Mouse (Mus musculus): ENCODE results near the gene Litaf. TPM values are rescaled to one million over a fixed set of nuclear protein-coding genes. Genes with fewer than 3 reads are reported as not detected.
A peak's percentile ranks its signal among the peaks of the same experiment; 100 is the strongest.

Gene Litaf
- total and polyA plus RNA-seq, 3 experiments, result 97.5 to 178 (median 154) TPM

DNA sequence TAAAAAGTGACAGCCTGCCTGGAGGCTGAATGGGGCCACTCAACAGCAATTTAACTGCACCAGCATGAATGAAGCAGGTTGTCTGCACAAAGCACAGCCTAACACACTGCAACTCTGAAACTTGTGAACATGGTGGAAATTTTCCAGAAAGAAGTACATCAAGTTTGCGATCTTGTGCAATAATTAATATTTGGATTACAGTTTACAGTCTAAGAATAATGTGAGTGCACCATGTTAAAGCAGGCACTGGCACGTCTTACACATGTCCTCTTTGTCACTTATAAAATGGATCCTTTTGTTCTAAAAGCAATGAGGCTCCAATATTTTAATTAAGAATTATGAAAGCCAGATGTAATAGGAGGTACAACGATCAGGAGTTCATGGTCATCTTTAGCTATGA, 31.3 kb upstream of the Litaf start:
- Histone ChIP-seq H3K9ac (ENCODE audit: insufficient read depth, low read depth) (no peak overlapping the region), H3K9me3 (replicated peaks; ENCODE audit: low read length) (no peaks in the 10 kb centered on the region), H3K79me2 (replicated peaks; ENCODE audit: control insufficient read depth, extremely low read depth, insufficient read depth, poor library complexity, severe bottlenecking) (peaks cover 5% of the 10 kb centered on the region), H3K27ac (ENCODE audit: insufficient read depth, low read depth) (no peak overlapping the region), H3K4me2 (ENCODE audit: insufficient read depth, low read depth, poor library complexity, severe bottlenecking) (no peak overlapping the region), H3K4me3 (replicated peaks in 1 of 3; ENCODE audit: low read depth in 2 of 3, low read length in 2 of 3, poor library complexity in 1 of 3) (no peak overlapping the region), H3K27me3 (replicated peaks) (no peaks in the 10 kb centered on the region), H3K4me1 (ENCODE audit: control insufficient read depth in 1 of 2, insufficient read depth in 2 of 2) (peaks cover 6 to 84% of the 10 kb centered on the region in 2 experiments), H3K36me3 (replicated peaks in 1 of 2; ENCODE audit: control insufficient read depth in 1 of 2, insufficient read depth in 1 of 2, low read length in 1 of 2) (peaks cover 38 to 87% of the 10 kb centered on the region in 2 experiments)
- TF ChIP-seq USF2 (conservative IDR thresholded peaks at IDR 0.05; ENCODE audit: low read depth, low read length) (no peak), USF1 (IDR thresholded peaks at IDR 0.05; ENCODE audit: low read depth, low read length) (no peak), HCFC1 (IDR thresholded peaks at IDR 0.05; ENCODE audit: low read depth, low read length) (no peak), RCOR1 (conservative IDR thresholded peaks at IDR 0.05; ENCODE audit: low read depth, low read length) (no peak), POLR2AphosphoS2 (IDR thresholded peaks at IDR 0.05; ENCODE audit: low read depth, low read length) (no peak)
- in situ Hi-C loops (cut with MboI; ENCODE audit: low pct_ligation_motif_present, low pct_unique_long_range_greater_than_20kb, low sequenced_read_pairs), result loop anchor here (10.0 kb wide), 1 partner anchor 52 kb away; no protein-coding TSS in a partner anchor
- dilution Hi-C loops (cut with MboI; ENCODE audit: extremely low pct_ligation_motif_present, extremely low pct_unique_long_range_greater_than_20kb, low sequenced_read_pairs), result no loop called here
- no peak for DNase-seq (ENCODE audit: extremely low read depth)

GRCm38 (mm10) chr16:11093717-11094386, 27.9 kb upstream of the Litaf start:
- H3K4me1 ChIP-seq (ENCODE audit: control insufficient read depth in 1 of 2, insufficient read depth in 2 of 2), result peaks cover 18 to 92% of the 10 kb centered on the region in 2 experiments
- TF ChIP-seq CTCF (conservative IDR thresholded peaks at IDR 0.05 in 1 of 2, IDR thresholded peaks at IDR 0.05 in 1 of 2; ENCODE audit: low read depth in 2 of 2, low read length in 2 of 2) (no peak), MEF2A (IDR thresholded peaks at IDR 0.05; ENCODE audit: borderline replicate concordance, low read depth, low read length) (no peak), MAX (IDR thresholded peaks at IDR 0.05; ENCODE audit: low read length) (no peak), SIN3A (IDR thresholded peaks at IDR 0.05; ENCODE audit: low read length) (no peak), MAZ (IDR thresholded peaks at IDR 0.05; ENCODE audit: low read depth, low read length) (no peak), UBTF (IDR thresholded peaks at IDR 0.05; ENCODE audit: low read depth, low read length) (no peak), USF1 (IDR thresholded peaks at IDR 0.05; ENCODE audit: low read depth, low read length) (no peak), RCOR1 (conservative IDR thresholded peaks at IDR 0.05; ENCODE audit: low read depth, low read length) (no peak), JUN (IDR thresholded peaks at IDR 0.05; ENCODE audit: insufficient read depth, low read depth, low read length) (no peak), ELF1 (IDR thresholded peaks at IDR 0.05; ENCODE audit: low read depth, low read length) (no peak)
- peaks cover 5% of the 10 kb centered on the region for H3K79me2 ChIP-seq (replicated peaks; ENCODE audit: control insufficient read depth, extremely low read depth, insufficient read depth, poor library complexity, severe bottlenecking)
- dilution Hi-C loops (cut with MboI; ENCODE audit: extremely low pct_ligation_motif_present, extremely low pct_unique_long_range_greater_than_20kb, low sequenced_read_pairs), result no loop called here
- H3K36me3 ChIP-seq (replicated peaks in 1 of 2; ENCODE audit: control insufficient read depth in 1 of 2, insufficient read depth in 1 of 2, low read length in 1 of 2), result peaks cover 53 to 88% of the 10 kb centered on the region in 2 experiments
- H3K4me2 ChIP-seq (ENCODE audit: insufficient read depth, low read depth, poor library complexity, severe bottlenecking), result no peak overlapping the region
- H3K9ac ChIP-seq (ENCODE audit: insufficient read depth, low read depth), result no peak overlapping the region
- in situ Hi-C loops (cut with MboI; ENCODE audit: low pct_ligation_motif_present, low pct_unique_long_range_greater_than_20kb, low sequenced_read_pairs), result loop anchor here (10.0 kb wide), 1 partner anchor 49 kb away; no protein-coding TSS in a partner anchor
- DNase-seq (ENCODE audit: extremely low read depth), result no peak
- no peaks in the 10 kb centered on the region for H3K9me3 ChIP-seq (replicated peaks; ENCODE audit: low read length)
- no peak overlapping the region for H3K4me3 ChIP-seq (replicated peaks in 1 of 3; ENCODE audit: low read depth in 2 of 3, low read length in 2 of 3, poor library complexity in 1 of 3)
- peak overlapping the region; percentile 5; the same call in 1 of the 2 replicates for H3K27ac ChIP-seq (ENCODE audit: insufficient read depth, low read depth)
- H3K27me3 ChIP-seq (replicated peaks), result no peaks in the 10 kb centered on the region
